Mouse (Mus musculus) kidney, adult 2 months (tissue): ENCODE data around the gene Hs6st1. TPM values are rescaled to one million over a fixed set of nuclear protein-coding genes. Genes with fewer than 3 reads are reported as not detected.
A peak's percentile ranks its signal among the peaks of the same experiment; 100 is the strongest.

Experiments
- DNase-seq: peaks from one replicate; pipeline ENCODE4 v3.0.0; 2021
- H3K27ac ChIP-seq: fragments of 200-500 bp; 2 replicates; pipeline ENCODE4 v1.5.1; 2012; ENCODE audit warnings: low read depth, low read length, control low read depth, inconsistent platforms; ENCODE audit not compliant: insufficient read depth
- H3K27me3 ChIP-seq: fragments of 200-500 bp; replicated peaks from 2 replicates; pipeline ENCODE4 v1.6.1; 2012; ENCODE audit warnings: mild to moderate bottlenecking, moderate library complexity, low read length, inconsistent platforms; ENCODE audit not compliant: control insufficient read depth, insufficient read depth
- H3K36me3 ChIP-seq: fragments of 200-500 bp; 2 replicates; pipeline ENCODE4 v1.6.1; 2012; ENCODE audit warnings: mild to moderate bottlenecking, moderate library complexity, low read length, inconsistent platforms; ENCODE audit not compliant: control insufficient read depth, insufficient read depth
- H3K4me1 ChIP-seq: fragments of 200-500 bp; 2 replicates; pipeline ENCODE4 v1.6.1; 2011; ENCODE audit warnings: low read length; ENCODE audit not compliant: control insufficient read depth, insufficient read depth
- H3K4me3 ChIP-seq: fragments of 200-500 bp; 2 replicates; pipeline ENCODE4 v1.5.1; 2011; ENCODE audit warnings: mild to moderate bottlenecking, low read depth, low read length, control low read depth; ENCODE audit not compliant: insufficient read depth
- CTCF ChIP-seq: fragments of 200-500 bp; conservative IDR thresholded peaks from 2 replicates; pipeline ENCODE4 v1.5.1; 2011; ENCODE audit warnings: low read depth, mild to moderate bottlenecking, control low read depth, low read length, moderate library complexity, mixed read lengths; ENCODE audit not compliant: insufficient read depth, insufficient read length
- POLR2A ChIP-seq: fragments of 200-500 bp; IDR thresholded peaks from one replicate; pipeline ENCODE4 v1.6.1; 2011; ENCODE audit warnings: low read depth, low read length, control low read depth
- WGBS: fragments of 180-500 bp; shearing (Covaris S2); methylation state at CpG from one replicate; pipeline ENCODE4 v1.1.7; 2018; 5-methylcytosine and 5-hydroxymethylcytosine counted together
- polyA plus RNA-seq: library from polyadenylated mRNA; depleted of rRNA; stranded (reverse); fragments of >200 nt; gene quantifications from 2 replicates; pipeline ENCODE4 v1.2.3, GENCODE M21; 2012

Gene Hs6st1
- polyA plus RNA-seq, 1 experiment: 123 TPM

GRCm38 (mm10) chr1:36044288-36044687 is 23.9 kb upstream of the Hs6st1 start:
- H3K27ac ChIP-seq: no peak overlapping the region
- no peaks in the 10 kb centered on the region for H3K36me3 ChIP-seq
- no peak for DNase-seq
- no peak overlapping the region for H3K4me3 ChIP-seq
- no peaks in the 10 kb centered on the region for H3K27me3 ChIP-seq
- no peaks in the 10 kb centered on the region for H3K4me1 ChIP-seq
- WGBS: 95% methylated on average over 4 of the region's 4 CpGs
- TF ChIP-seq POLR2A (no peak), CTCF (no peak)

GRCm38 (mm10) chr1:36052672-36053071 is 15.5 kb upstream of the Hs6st1 start:
- 83% methylated on average over 5 of the region's 5 CpGs for WGBS
- Histone ChIP-seq H3K27me3 (no peaks in the 10 kb centered on the region), H3K4me3 (no peak overlapping the region), H3K27ac (no peak overlapping the region), H3K36me3 (no peaks in the 10 kb centered on the region), H3K4me1 (no peaks in the 10 kb centered on the region)
- TF ChIP-seq POLR2A (no peak), CTCF (no peak)
- DNase-seq: no peak

GRCm38 (mm10) chr1:36053566-36053965 is 14.6 kb upstream of the Hs6st1 start:
- DNase-seq: no peak
- Histone ChIP-seq H3K4me3 (no peak overlapping the region), H3K27ac (no peak overlapping the region), H3K27me3 (no peaks in the 10 kb centered on the region), H3K36me3 (no peaks in the 10 kb centered on the region), H3K4me1 (no peaks in the 10 kb centered on the region)
- no peak for TF ChIP-seq POLR2A
- TF ChIP-seq CTCF: no peak
- 96% methylated on average over 2 of the region's 2 CpGs for WGBS

- Histone ChIP-seq H3K27me3 (no peaks in the 10 kb centered on the region), H3K36me3 (no peaks in the 10 kb centered on the region), H3K27ac (no peak overlapping the region), H3K4me3 (no peak overlapping the region), H3K4me1 (no peaks in the 10 kb centered on the region)
- TF ChIP-seq CTCF (no peak), POLR2A (no peak)
- 67% methylated on average over 9 of the region's 9 CpGs for WGBS
- peak; percentile 25 for DNase-seq
Observed at GRCm38 (mm10) chr1:36054182-36054966, 13.8 kb upstream of the Hs6st1 start.

GRCm38 (mm10) chr1:36054967-36055357 is 13.2 kb upstream of the Hs6st1 start:
- Histone ChIP-seq H3K27me3 (no peaks in the 10 kb centered on the region), H3K4me1 (0 out of 2 replicates have a peak, but pooled peaks cover under 1% of the 10 kb centered on the region), H3K36me3 (no peaks in the 10 kb centered on the region), H3K27ac (no peak overlapping the region), H3K4me3 (no peak overlapping the region)
- 77% methylated on average over 7 of the region's 7 CpGs for WGBS
- TF ChIP-seq POLR2A (no peak), CTCF (no peak)
- DNase-seq: no peak

- DNase-seq: no peak
- no peak for TF ChIP-seq CTCF
- TF ChIP-seq POLR2A: no peak
- WGBS: 92% methylated on average over 6 of the region's 6 CpGs
Observed at GRCm38 (mm10) chr1:36059351-36059750, 8.8 kb upstream of the Hs6st1 start.

GRCm38 (mm10) chr1:36059959-36060953 is 7.9 kb upstream of the Hs6st1 start:
- peak; percentile 32 for DNase-seq
- TF ChIP-seq POLR2A (no peak), CTCF (no peak)
- 62% methylated on average over 13 of the region's 13 CpGs for WGBS
- H3K27me3 ChIP-seq: no peaks in the 10 kb centered on the region
- H3K4me3 ChIP-seq: no peak overlapping the region
- no peak overlapping the region for H3K27ac ChIP-seq
- H3K4me1 ChIP-seq: peaks cover 12% of the 10 kb centered on the region
- H3K36me3 ChIP-seq: no peaks in the 10 kb centered on the region

More at GRCm38 (mm10) chr1:36059351-36059750, 8.8 kb upstream of the Hs6st1 start:
- Histone ChIP-seq H3K4me3 (no peak overlapping the region), H3K27ac (no peak overlapping the region), H3K4me1 (peaks cover 6% of the 10 kb centered on the region; the same call in 1 of the 2 replicates), H3K27me3 (no peaks in the 10 kb centered on the region), H3K36me3 (no peaks in the 10 kb centered on the region)
